Mouse (Mus musculus) testis, adult 2 months (tissue): ENCODE results near the gene Abcb9.

ENCODE experiments used
- CTCF ChIP-seq: fragments of 200-500 bp; IDR thresholded peaks from 2 replicates; pipeline ENCODE4 v1.5.1; 2012; ENCODE audit warnings: low read depth, mild to moderate bottlenecking, inconsistent platforms, low read length, moderate library complexity; ENCODE audit not compliant: control insufficient read depth, insufficient read depth, insufficient replicate concordance
- POLR2A ChIP-seq: fragments of 200-500 bp; IDR thresholded peaks from 2 replicates; pipeline ENCODE4 v1.6.1; 2012; ENCODE audit warnings: low read depth, mild to moderate bottlenecking, inconsistent platforms, low read length, moderate library complexity; ENCODE audit not compliant: control insufficient read depth

GRCm38 (mm10) chr5:124076559-124076958 lies 19.0 kb downstream of the Abcb9 start:
- TF ChIP-seq CTCF (no peak), POLR2A (no peak)
